Mouse (Mus musculus): Measurements from ENCODE around the gene Midn. TPM values are rescaled to one million over a fixed set of nuclear protein-coding genes. Genes with fewer than 3 reads are reported as not detected.
"Not testable (repeated sequence)": the region's sequence is repeated elsewhere in the genome, so short reads cannot be mapped to it uniquely, and the experiment has no call there.

Gene Midn
- total RNA-seq, 2 experiments from 2014 or later: 58.9 to 62.6 TPM

DNA sequence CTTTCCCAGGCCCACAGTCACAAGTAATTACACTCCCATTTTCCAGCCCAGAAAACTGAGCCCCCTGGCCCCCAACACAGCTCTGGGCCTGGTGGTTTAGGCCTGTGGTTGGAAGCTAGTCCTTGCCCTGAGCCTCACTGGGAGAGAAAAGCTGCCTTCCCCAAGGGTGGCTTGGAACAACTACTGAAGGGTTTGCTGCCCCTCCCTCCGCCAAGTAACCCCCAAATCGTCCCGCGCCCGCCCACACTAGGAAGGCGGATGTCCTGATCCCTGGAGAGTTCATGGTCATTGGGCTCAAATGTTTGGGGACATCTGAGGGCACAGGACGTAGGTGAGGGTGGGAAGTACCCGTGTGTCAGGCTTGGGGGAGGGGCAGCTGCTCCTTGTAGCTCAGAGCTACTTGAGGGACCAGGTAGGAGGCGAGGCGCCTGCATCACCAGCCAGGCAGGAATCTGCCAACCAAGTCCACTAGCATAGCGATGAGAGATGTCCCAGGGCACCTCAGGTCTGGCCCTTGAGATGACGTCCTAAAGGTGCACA lies 11.0 kb downstream of the Midn start:
- DNase-seq: no peak

GRCm38 (mm10) chr10:80159561-80160454 lies 11.7 kb downstream of the Midn start:
- DNase-seq: peak; percentile 99

GRCm38 (mm10) chr10:80160455-80161371 lies 12.6 kb downstream of the Midn start:
- DNase-seq: no peak

- no peak for DNase-seq
Measured at GRCm38 (mm10) chr10:80161522-80162242, 13.6 kb downstream of the Midn start.

DNA sequence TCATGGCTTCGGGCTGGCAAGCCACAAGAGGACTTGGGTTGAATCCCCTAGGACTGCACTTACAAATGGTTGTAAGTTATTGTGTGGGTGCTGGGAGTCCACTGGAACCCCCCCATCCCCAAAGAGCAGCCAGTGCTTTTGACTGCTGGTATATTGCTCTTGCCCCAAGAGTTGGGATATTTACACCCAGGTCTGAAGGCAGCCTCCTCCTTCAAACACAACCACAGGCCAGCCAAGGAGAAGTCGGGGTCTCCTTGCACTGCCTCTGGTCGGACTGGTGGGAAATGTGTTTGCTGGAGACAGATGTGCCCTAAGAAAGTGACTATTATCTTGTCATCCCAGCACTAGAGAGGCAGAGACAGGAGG lies 14.2 kb downstream of the Midn start:
- no peak for DNase-seq

- DNase-seq: no peak
Measured at GRCm38 (mm10) chr10:80162716-80163299, 14.7 kb downstream of the Midn start.

DNA sequence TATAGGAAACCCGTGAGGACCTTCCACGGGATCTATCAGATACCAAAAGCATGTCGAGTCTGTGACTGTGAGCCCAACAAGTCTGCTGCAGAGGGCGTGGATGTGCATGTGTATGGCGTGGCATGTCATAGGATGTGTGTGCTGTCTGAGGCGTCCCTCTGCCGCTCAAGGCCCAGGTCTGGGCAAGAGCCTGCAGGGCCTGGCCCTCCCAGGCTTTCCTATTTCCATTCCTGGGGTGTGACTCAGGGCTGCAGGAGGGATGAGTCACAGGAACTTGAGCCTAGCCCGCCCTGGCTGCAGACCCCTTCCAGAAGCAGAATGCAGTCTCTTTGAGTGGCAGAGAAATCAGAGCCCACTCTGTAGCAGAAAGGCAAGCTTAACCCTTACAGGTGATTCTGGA lies 15.6 kb downstream of the Midn start:
- DNase-seq: no peak

- DNase-seq: no peak
Measured at GRCm38 (mm10) chr10:80164161-80164997, 16.3 kb downstream of the Midn start.

DNA sequence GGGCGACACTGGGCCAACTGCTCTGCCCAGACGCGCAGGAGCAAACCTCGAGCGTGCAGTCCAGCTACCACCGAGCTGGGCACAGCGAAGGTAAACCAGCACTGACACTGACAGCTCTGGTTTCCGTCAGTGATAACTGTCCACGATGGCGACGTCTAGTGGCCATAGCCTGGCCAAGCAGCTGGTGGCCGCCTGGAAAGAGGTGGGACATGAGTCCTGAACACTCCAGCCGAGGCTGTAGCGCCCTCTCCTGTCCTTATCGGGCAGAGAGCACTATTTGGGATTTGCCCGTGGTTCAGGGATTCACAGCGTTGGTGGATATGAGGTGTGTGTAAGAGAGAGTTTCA lies 16.9 kb downstream of the Midn start:
- DNase-seq: peak; percentile 93

DNA sequence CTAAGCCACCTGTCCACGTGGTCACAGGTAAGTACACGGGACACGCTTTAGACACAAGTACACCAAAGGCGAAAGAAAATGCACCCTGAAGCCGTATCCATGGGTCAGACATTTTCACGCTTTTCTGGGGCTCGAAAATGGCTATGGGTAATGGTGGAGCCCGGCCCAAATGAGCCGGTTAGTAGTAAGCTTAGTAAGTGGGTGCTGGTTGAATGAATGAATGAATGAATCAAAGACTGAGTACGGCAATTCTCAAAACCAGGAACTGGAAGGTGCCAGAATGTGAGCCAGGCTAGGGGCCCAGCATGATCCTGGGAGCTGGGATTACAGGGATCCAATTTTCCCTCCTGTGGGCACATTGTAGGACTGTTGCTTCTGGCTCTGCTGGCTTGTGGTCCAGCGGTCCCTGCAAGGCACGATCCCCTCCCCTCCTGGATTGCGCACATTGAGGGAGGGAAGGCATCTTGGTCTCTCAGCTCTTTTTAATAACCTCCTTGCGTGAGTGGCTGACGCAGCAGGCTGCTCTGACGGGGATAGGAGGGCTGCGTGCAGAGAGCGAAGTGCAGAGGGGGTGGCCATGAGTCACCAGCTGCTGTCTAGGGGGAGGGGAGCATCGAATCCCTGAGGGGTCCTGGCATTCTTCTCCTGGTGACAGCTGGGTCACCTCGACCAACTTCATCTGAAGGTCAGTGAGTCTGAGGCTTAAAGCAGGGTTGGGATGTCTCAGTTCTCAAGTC lies 17.5 kb downstream of the Midn start, which contains the start of gene Cirbp:
TSS of gene Cirbp (plus strand) at position 594 of the 737 bp plus-strand sequence.
- DNase-seq: peak in 1 of 2 experiments; percentile 57

- not testable (repeated sequence) for DNase-seq
Measured at GRCm38 (mm10) chr10:80166136-80166535, 18.1 kb downstream of the Midn start.

GRCm38 (mm10) chr10:80167460-80168037 lies 19.5 kb downstream of the Midn start:
- peak; percentile 98 for DNase-seq

GRCm38 (mm10) chr10:80168038-80168661 lies 20.1 kb downstream of the Midn start:
- DNase-seq: peak; percentile 91 to 92

GRCm38 (mm10) chr10:80169070-80169469 lies 21.0 kb downstream of the Midn start:
- no peak for DNase-seq

- DNase-seq: no peak
Measured at GRCm38 (mm10) chr10:80169651-80170050, 21.6 kb downstream of the Midn start.

- DNase-seq: no peak
Measured at GRCm38 (mm10) chr10:80170052-80170451, 22.0 kb downstream of the Midn start.

GRCm38 (mm10) chr10:80170601-80171021 lies 22.5 kb downstream of the Midn start:
- DNase-seq: no peak

- no peak for DNase-seq
Measured at GRCm38 (mm10) chr10:80171252-80171651, 23.2 kb downstream of the Midn start.

All from layer of hippocampus, postnatal 36 days (tissue).